Mouse (Mus musculus): Measurements from ENCODE around the gene Atg4a-ps. TPM values are rescaled to one million over a fixed set of nuclear protein-coding genes. Genes with fewer than 3 reads are reported as not detected.
"Not testable (repeated sequence)": the region's sequence is repeated elsewhere in the genome, so short reads cannot be mapped to it uniquely, and the experiment has no call there.

Atg4a-ps gene
- not detected in 2 replicates for polyA plus RNA-seq (2012; rRNA removed)

DNA sequence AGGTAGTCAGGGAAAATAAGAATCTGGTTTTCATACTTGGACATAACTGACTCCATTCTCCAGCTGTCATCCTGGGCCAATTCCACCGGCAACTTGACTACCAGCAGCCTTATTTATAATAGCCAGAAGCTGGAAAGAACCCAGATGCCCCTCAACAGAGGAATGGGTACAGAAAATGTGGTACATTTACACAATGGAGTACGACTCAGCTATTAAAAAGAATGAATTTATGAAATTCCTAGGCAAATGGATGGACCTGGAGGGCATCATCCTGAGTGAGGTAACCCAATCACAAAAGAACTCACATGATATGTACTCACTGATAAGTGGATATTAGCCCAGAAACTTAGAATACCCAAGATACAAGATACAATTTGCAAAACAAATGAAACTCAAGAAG, at the start of gene Atg4a-ps:
Gene Atg4a-ps, minus strand, starts transcription at position 101 of the 400 bp plus-strand sequence.
- not testable (repeated sequence) for H3K27me3 ChIP-seq (ENCODE audit: control insufficient read depth, insufficient read depth, low read length); H3K27ac ChIP-seq (ENCODE audit: insufficient read depth, low read depth, low read length); H3K36me3 ChIP-seq (ENCODE audit: control insufficient read depth, insufficient read depth, low read length); H3K4me3 ChIP-seq (ENCODE audit: low read depth, low read length); H3K4me1 ChIP-seq (ENCODE audit: control insufficient read depth, insufficient read depth, insufficient read length, low read length)
- 83% methylated on average over 2 of the region's 2 CpGs for WGBS

DNA sequence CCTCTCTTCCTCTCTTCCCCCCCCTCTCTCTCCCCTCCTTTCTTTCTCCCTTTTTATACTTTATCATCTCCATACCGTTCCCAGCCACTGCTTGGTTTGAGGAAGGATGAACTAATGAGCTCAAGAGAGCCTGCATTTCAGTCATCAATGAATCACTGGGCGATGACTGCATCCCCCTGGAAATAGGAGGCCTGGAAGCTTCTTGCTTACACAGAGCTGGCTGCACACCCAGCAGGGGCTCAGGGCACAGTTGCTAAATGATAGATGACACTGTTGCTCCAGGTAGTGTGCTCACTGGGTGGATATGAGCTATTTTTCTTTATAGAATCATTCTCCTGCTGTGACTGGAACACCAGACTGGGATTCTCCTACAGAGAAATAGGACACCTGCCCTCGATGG, 49.7 kb upstream of the Atg4a-ps start:
- Histone ChIP-seq H3K4me1 (ENCODE audit: control insufficient read depth, insufficient read depth, insufficient read length, low read length) (no peaks in the 10 kb centered on the region), H3K27ac (ENCODE audit: insufficient read depth, low read depth, low read length) (no peak overlapping the region), H3K27me3 (ENCODE audit: control insufficient read depth, insufficient read depth, low read length) (no peaks in the 10 kb centered on the region), H3K36me3 (ENCODE audit: control insufficient read depth, insufficient read depth, low read length) (no peaks in the 10 kb centered on the region), H3K4me3 (ENCODE audit: low read depth, low read length) (no peak overlapping the region)
- TF ChIP-seq CTCF (IDR thresholded peaks at IDR 0.05; ENCODE audit: extremely low read depth, insufficient read length, insufficient replicate concordance, low read depth, low read length) (no peak), POLR2A (IDR thresholded peaks at IDR 0.05; ENCODE audit: low read depth, low read length) (no peak)
- 54% methylated on average over 3 of the region's 3 CpGs for WGBS

DNA sequence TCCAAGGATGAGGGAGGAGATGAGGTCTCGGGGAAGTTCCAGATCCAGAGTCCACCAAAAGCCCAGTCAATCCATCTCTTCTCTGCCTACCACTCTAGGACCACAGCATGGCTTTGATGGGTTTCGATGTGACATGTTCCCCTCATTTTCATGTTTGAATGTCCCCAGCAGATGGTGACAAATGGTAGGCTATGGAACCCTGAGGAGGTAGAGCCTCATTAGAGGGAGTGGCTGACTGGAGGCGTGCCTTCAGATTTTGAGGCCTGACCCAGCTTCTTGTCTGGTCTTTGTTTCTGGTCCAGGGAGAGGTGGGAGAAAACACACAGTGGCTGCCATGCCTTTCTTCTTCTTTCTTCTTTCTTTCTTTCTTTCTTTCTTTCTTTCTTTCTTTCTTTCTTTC, 44.6 kb upstream of the Atg4a-ps start:
- Histone ChIP-seq H3K4me3 (ENCODE audit: low read depth, low read length) (no peak overlapping the region), H3K4me1 (ENCODE audit: control insufficient read depth, insufficient read depth, insufficient read length, low read length) (no peaks in the 10 kb centered on the region)
- 67% methylated on average over 3 of the region's 3 CpGs for WGBS

DNA sequence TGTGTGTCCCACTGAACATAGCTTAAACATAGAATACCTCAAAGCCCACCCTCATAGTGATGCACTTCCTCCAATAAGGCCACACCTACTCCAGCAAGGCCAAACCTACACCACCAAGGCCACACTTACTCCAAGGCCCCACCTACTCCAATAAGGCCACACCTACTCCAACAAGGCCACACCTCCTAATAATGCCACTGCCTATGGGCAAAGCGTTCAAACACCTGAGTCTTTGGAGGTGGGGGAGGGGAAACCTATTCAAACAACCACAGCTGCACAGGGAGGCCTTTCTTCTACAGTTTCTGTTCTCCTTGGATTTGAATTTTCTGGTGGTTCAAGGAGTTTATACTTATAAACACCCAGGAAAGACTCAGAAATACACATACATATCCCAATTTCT, 43.2 kb upstream of the Atg4a-ps start:
- WGBS, result 55% methylated on average over 1 of the region's 1 CpGs
- Histone ChIP-seq H3K4me1 (ENCODE audit: control insufficient read depth, insufficient read depth, insufficient read length, low read length) (no peaks in the 10 kb centered on the region), H3K36me3 (ENCODE audit: control insufficient read depth, insufficient read depth, low read length) (no peaks in the 10 kb centered on the region), H3K27ac (ENCODE audit: insufficient read depth, low read depth, low read length) (no peak overlapping the region), H3K27me3 (ENCODE audit: control insufficient read depth, insufficient read depth, low read length) (no peaks in the 10 kb centered on the region), H3K4me3 (ENCODE audit: low read depth, low read length) (no peak overlapping the region)
- TF ChIP-seq POLR2A (IDR thresholded peaks at IDR 0.05; ENCODE audit: low read depth, low read length), result no peak
- TF ChIP-seq CTCF (IDR thresholded peaks at IDR 0.05; ENCODE audit: extremely low read depth, insufficient read length, insufficient replicate concordance, low read depth, low read length), result no peak

More for the DNA sequence above, 44.6 kb upstream of the Atg4a-ps start:
- no peaks in the 10 kb centered on the region for H3K36me3 ChIP-seq (ENCODE audit: control insufficient read depth, insufficient read depth, low read length)
- H3K27ac ChIP-seq (ENCODE audit: insufficient read depth, low read depth, low read length), result no peak overlapping the region
- no peak for TF ChIP-seq POLR2A (IDR thresholded peaks at IDR 0.05; ENCODE audit: low read depth, low read length)
- TF ChIP-seq CTCF (IDR thresholded peaks at IDR 0.05; ENCODE audit: extremely low read depth, insufficient read length, insufficient replicate concordance, low read depth, low read length), result no peak
- no peaks in the 10 kb centered on the region for H3K27me3 ChIP-seq (ENCODE audit: control insufficient read depth, insufficient read depth, low read length)

DNA sequence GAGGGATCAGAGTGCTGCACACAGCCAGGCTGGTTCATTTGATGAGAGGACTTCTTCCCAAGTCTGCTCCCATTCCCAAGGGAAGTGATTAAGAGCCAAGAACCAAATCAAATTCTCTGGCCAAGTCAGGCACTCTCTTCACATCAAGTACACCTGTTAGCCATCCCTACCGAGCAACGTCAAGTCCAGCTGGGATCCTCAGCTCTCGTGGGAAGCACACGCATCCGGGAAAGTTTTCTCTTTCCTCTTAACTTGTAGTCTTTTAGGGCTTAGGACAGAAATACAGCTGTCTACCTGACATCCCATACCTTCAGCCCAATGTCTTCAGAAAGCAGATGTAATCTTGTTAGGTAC, 38.1 kb upstream of the Atg4a-ps start:
- no peak overlapping the region for H3K4me3 ChIP-seq (ENCODE audit: low read depth, low read length)
- no peaks in the 10 kb centered on the region for H3K4me1 ChIP-seq (ENCODE audit: control insufficient read depth, insufficient read depth, insufficient read length, low read length)
- 0 out of 2 replicates have a peak, but pooled peaks cover 3% of the 10 kb centered on the region for H3K27me3 ChIP-seq (ENCODE audit: control insufficient read depth, insufficient read depth, low read length)
- TF ChIP-seq CTCF (IDR thresholded peaks at IDR 0.05; ENCODE audit: extremely low read depth, insufficient read length, insufficient replicate concordance, low read depth, low read length) (no peak), POLR2A (IDR thresholded peaks at IDR 0.05; ENCODE audit: low read depth, low read length) (no peak)
- no peaks in the 10 kb centered on the region for H3K36me3 ChIP-seq (ENCODE audit: control insufficient read depth, insufficient read depth, low read length)
- H3K27ac ChIP-seq (ENCODE audit: insufficient read depth, low read depth, low read length), result no peak overlapping the region
- WGBS, result 50% methylated on average over 5 of the region's 5 CpGs

DNA sequence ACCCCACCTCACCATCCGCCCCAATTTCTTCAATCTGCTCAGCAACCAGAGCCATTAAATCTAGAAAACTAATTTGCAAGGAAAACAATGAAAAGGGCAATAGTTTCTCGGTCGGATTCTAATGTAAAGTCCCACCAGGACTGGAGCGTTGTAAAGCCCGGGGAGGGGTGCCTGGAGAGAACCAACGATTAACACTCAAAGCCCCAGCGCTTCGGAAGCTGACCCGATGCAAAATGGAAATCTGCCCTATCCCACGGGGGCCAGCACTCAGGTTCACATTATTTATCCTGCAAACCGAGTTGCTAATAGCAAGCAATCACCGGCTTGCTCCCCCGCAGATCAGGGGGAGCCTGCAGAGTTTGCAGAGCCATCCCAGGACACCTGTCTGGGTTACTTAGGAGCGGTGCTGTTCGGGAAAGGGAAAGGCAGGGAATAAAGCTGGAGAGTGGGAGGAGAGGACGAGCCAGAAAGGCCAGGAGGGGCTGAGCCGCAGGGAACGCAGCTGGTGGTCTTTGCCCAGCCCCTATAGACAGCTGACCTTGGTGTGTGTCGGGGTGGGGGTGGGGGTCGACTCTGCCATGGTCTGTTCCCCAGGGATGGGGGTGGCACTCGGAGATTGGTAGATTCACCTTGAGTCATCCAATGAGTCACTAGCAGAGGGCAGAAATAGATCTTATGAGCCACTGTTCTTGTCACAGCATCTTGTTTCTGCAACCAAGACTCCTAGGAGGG, 37.5 kb upstream of the Atg4a-ps start:
- H3K27me3 ChIP-seq (ENCODE audit: control insufficient read depth, insufficient read depth, low read length), result 0 out of 2 replicates have a peak, but pooled peaks cover 3% of the 10 kb centered on the region
- 18% methylated on average over 21 of the region's 21 CpGs for WGBS

DNA sequence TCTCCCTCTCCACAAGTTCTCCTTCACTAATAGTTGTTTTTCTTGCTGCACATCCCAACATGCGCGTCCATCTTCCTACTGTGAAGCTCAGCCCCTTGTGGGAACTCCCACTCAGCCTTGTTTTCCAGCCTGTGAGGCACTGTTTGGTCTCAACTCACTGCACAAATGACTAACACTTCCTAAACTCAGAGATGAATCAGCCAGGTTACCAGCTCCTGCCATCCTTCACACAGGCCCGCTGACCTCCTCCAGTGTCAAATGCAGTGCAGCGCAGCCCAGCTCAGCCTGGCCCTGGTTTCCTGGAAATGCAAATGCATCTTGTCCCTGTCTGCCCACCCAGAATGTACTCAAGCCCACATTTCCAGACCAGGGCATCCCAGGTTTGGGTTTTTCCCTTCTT, 36.6 kb upstream of the Atg4a-ps start:
- WGBS, result 69% methylated on average over 4 of the region's 4 CpGs
- Histone ChIP-seq H3K4me3 (ENCODE audit: low read depth, low read length) (no peak overlapping the region), H3K4me1 (ENCODE audit: control insufficient read depth, insufficient read depth, insufficient read length, low read length) (no peaks in the 10 kb centered on the region), H3K27me3 (ENCODE audit: control insufficient read depth, insufficient read depth, low read length) (0 out of 2 replicates have a peak, but pooled peaks cover 3% of the 10 kb centered on the region), H3K27ac (ENCODE audit: insufficient read depth, low read depth, low read length) (no peak overlapping the region), H3K36me3 (ENCODE audit: control insufficient read depth, insufficient read depth, low read length) (no peaks in the 10 kb centered on the region)
- TF ChIP-seq POLR2A (IDR thresholded peaks at IDR 0.05; ENCODE audit: low read depth, low read length) (no peak), CTCF (IDR thresholded peaks at IDR 0.05; ENCODE audit: extremely low read depth, insufficient read length, insufficient replicate concordance, low read depth, low read length) (no peak)

More for the DNA sequence above, 37.5 kb upstream of the Atg4a-ps start:
- no peaks in the 10 kb centered on the region for H3K4me1 ChIP-seq (ENCODE audit: control insufficient read depth, insufficient read depth, insufficient read length, low read length)
- TF ChIP-seq POLR2A (IDR thresholded peaks at IDR 0.05; ENCODE audit: low read depth, low read length) (no peak), CTCF (IDR thresholded peaks at IDR 0.05; ENCODE audit: extremely low read depth, insufficient read length, insufficient replicate concordance, low read depth, low read length) (no peak)
- no peak overlapping the region for H3K4me3 ChIP-seq (ENCODE audit: low read depth, low read length)
- no peak overlapping the region for H3K27ac ChIP-seq (ENCODE audit: insufficient read depth, low read depth, low read length)
- no peaks in the 10 kb centered on the region for H3K36me3 ChIP-seq (ENCODE audit: control insufficient read depth, insufficient read depth, low read length)

All from small intestine, adult 2 months (tissue).